Mouse (Mus musculus) liver, adult 2 months (tissue): ENCODE data around the gene Rfx1.

ENCODE experiments used
- CTCF ChIP-seq: fragments of 200-500 bp; IDR thresholded peaks from 2 replicates; pipeline ENCODE4 v1.5.1; 2011; ENCODE audit warnings: low read depth, low read length, control low read depth
- POLR2A ChIP-seq: fragments of 200-500 bp; IDR thresholded peaks from 2 replicates; pipeline ENCODE4 v1.6.1; 2011; ENCODE audit warnings: low read length, control low read depth; ENCODE audit not compliant: insufficient read depth; ENCODE audit errors: extremely low read depth

GRCm38 (mm10) chr8:84144636-84145245 lies 78.1 kb downstream of the Rfx1 start:
- TF ChIP-seq CTCF, result no peak
- no peak for TF ChIP-seq POLR2A
